Mouse (Mus musculus) thymus, postnatal 10 days (tissue): Measurements from ENCODE around the gene Casd1.

ENCODE experiments used
- DNase-seq, 2 experiments: peaks; one replicate each; pipeline ENCODE4 v3.0.0; 2021; ENCODE audit warnings: low spot score in 2 of 2

The Casd1 gene

GRCm38 (mm10) chr6:4600658-4601296 is at the start of gene Casd1:
Casd1 (plus strand) TSS chr6:4600839.
- peak; percentile 58 to 60 for DNase-seq

DNA sequence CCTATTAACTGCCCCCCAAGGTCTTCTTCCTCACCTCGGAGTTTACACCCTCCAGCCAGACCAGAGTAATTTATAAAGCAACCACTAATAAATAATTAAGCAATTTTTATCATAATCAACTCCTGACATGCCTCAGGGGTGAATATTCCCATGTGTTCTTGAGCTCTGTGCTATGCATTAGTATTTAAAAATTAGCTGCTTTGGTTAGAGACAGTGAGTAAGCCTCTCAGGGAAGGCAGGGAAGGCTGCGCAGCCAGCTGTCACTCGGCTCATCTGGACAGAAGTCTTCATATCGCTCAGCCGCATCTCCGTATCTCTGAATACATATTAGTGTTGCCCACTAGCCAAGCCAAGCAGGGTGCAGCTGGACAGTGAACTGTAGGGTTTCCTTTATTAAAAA is 45.3 kb upstream of the Casd1 start:
- DNase-seq: no peak

GRCm38 (mm10) chr6:4557086-4557485 is 43.6 kb upstream of the Casd1 start:
- no peak for DNase-seq

DNA sequence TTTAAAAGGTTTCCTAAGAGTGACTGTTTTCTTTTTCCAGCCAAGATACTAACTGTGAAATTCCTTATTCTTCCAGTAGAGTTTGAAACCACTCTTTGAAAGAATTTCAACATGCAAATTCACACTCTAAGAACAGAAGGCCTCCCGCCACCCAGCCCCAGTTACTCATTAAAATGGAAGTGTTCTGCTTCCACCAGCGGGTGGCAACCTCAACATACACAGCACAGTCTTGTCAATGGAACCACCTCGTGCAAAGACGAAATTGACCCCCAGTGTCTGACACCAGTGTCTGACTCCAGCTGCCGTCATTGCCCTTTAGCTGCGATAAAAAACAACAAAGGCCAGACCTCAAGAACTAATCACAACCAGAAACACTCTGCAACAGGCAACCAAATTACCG is 43.0 kb upstream of the Casd1 start:
- no peak for DNase-seq

DNA sequence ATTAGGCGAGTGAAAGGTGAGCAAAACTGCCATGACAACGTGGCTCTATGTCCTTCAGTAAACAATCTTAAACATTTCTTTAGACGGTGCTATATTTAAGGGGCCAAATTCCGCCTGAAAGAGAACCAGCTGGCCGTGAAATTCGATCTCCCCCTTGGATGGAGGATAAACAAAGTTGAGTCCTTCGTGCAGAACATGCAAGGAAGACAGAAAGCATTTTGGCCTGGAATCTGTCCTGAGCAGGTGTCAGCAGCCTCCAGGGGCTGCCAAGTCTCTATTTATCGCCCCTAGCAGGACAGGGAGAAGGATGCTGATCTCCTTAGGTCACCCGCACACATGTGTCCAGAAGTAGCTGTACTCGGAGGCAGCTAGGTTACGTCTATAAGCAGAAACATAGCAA is 39.5 kb upstream of the Casd1 start:
- no peak for DNase-seq

DNA sequence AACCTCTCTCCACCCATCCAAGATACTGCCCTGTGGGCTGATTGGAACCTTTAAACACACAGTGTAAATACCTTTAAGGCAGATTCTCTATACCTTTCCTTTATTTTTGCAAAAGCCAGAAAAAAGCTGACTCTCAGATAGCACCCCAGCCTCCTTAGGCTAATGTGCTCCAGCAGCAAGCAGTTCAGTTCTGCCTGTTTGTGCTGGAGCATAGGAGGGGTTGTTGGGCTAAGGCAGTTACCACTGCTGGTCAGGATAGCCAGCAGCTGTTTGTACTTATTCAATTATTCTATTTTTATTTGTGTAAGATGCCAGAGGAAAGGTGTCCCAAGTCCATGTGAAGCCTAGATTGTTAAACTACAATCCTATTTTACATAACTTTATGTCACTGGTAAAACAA is 39.0 kb upstream of the Casd1 start:
- DNase-seq: no peak

GRCm38 (mm10) chr6:4562401-4562800 is 38.2 kb upstream of the Casd1 start:
- DNase-seq: no peak

- DNase-seq: no peak
Measured at GRCm38 (mm10) chr6:4563477-4563876, 37.2 kb upstream of the Casd1 start.

GRCm38 (mm10) chr6:4570412-4570811 is 30.2 kb upstream of the Casd1 start:
- DNase-seq: no peak

GRCm38 (mm10) chr6:4577756-4578155 is 22.9 kb upstream of the Casd1 start:
- no peak for DNase-seq

DNA sequence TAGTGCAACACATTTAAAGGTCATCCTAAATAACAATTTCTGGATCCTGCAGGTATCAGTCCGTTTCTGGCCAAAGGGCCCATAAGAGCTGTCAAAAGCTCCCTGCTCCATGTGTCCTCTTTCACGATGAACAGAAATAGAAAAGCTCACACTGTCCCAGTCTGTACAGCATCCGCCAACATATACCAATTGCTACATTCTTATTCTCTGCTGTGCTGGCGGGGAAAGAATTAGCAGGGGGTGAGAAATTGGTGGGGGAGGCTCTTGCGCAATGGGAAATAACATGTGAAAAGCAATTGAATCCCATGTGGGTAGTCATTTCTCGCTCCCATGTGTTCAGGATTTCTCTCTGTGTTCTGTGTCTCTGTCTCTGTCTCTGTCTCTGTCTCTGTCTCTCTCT is 22.3 kb upstream of the Casd1 start:
- DNase-seq: no peak

GRCm38 (mm10) chr6:4579620-4580019 is 21.0 kb upstream of the Casd1 start:
- no peak for DNase-seq

- DNase-seq: no peak
Measured at GRCm38 (mm10) chr6:4583485-4583884, 17.2 kb upstream of the Casd1 start.

GRCm38 (mm10) chr6:4587946-4588345 is 12.7 kb upstream of the Casd1 start:
- no peak for DNase-seq

GRCm38 (mm10) chr6:4588722-4589121 is 11.9 kb upstream of the Casd1 start:
- DNase-seq: no peak

DNA sequence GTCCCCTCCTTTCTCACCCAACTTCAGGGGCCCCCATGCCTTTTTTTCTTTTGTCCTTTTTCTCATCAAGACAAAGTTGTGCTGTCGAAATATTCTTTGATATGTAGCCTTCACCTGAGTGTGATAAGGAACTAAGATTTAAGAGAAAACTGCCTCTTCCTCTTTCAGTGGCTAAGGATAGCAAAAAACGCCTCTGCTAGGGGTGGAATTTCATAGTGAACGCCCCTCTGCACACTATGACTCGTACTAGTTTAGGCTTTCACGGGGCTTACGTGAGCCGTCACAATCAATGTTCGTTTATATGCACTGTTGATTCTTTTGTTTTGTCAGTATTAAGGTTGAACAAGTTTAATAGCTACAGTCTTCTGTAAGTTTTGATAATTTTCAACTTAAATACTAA is 10.6 kb upstream of the Casd1 start:
- DNase-seq: no peak

DNA sequence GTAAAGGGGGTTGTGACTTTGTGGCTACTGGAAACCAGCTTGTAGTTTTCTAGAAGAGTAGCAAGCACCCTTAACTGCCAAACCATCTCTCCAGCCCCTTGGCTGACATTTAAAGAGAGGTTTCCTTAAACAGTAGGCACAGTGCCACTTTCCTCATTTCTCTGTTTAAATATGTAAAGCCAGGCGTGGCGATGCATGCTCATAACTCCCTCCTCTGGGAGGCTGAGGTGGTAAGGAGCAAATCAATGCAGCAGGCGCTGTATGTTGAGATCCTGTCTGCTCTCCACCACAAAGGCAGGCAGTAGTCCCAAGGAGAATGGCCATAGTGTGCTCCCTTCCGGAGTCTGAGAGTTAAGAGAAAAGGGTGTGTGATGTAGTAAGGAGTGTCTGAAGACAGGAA is 2.9 kb upstream of the Casd1 start:
- no peak for DNase-seq

DNA sequence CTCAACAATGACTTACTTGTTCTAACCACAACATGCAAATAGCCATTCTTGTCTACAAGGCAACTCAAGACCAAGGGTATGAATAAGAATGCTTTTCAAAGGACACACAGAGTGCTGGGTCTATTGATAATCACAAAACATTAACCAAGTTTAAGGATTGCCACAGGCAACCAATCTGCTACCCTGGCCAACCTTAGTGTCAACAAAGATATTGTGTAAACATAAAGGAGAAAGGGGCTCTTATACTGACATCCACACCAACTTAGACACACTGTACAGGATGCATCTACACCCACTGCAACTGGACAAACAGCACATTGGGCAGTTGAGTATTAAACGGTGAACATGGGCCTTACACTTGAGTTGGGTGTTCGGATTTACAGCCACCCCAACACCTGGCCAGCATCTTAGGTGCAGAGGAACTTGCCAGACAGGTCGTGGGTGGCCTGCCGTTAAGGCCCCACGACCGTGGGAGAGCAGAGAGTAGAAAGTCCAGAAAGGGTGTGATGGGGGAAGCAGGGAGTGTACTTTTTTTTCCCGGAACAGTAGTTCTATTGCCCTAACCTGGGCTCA is 468 bp upstream of the Casd1 start:
- no peak for DNase-seq

- peak; percentile 37 to 49 for DNase-seq
Measured at GRCm38 (mm10) chr6:4601297-4601931, 775 bp downstream of the Casd1 start.

GRCm38 (mm10) chr6:4602012-4602411 is 1.4 kb downstream of the Casd1 start:
- DNase-seq: no peak

DNA sequence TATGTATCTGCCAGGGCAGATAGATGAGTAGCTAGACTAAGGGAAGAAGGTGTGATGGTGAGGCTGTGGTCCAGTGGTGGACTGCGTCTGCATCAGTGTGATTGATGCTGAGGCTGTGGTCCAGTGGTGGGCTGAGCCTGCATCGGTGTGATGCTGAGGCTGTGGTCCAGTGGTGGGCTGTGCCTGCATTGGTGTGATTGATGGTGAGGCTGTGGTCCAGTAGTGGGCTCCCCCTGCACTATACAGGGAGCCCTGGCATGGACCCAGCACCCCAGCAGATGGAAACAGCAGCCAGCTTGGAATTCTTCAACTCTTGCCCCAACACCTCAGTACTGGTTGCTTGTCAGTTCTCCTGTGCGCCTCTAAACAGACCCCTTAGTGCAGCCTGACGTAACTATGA is 5.8 kb downstream of the Casd1 start:
- DNase-seq: no peak

DNA sequence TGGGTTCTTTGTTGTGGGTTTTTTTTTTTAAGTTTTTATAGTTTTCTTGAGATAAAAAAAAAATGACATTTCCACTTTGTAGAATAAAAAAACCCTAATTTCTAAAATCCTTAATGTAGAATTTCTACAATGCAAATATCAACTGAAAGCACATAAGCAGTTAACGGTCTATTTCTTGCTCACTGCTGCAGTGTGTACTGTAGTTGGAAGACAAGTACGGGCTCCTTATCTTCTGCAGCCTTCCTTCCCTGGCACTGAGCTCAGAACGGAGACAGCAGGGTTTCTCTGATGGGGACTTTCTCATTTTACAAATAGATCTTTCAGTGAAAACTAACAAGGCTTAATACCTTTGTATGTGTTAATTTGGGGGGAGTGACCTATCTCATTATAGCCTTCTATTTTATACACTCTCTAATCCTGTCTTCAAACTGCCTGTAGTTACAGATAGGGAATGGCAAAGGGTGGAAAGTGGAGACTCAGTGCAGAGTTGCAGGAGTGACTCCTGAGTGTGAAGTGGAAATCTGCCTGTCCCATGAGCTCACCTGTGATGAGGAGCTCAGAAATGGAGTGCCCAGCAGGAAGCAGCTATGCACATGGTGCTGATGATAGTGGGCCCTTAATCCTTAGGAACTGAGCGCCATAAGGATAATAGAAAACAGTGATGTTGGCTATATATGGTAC is 9.7 kb downstream of the Casd1 start:
- DNase-seq: no peak

DNA sequence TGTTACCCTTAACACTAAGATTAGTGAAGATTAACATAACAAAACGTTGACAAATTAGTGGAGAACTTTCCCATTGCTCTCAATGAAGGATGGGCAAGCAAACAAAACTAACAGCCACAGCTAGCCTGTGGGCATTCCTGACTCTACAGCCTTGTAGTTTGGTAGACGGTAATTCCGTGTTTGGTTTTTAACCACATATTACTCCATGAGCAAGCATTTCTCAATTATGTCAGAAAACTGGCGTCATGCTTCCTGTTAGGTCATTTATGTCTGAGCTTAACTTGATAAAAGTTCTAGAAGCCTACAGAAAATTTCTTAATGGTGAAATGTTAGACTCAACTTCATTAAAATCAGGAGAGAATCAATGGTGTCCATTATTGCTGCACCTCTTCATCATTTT is 11.2 kb downstream of the Casd1 start:
- DNase-seq: no peak
